Mouse (Mus musculus): ENCODE measurements around the gene Flrt1. TPM values are rescaled to one million over a fixed set of nuclear protein-coding genes. Genes with fewer than 3 reads are reported as not detected.

The Flrt1 gene
- total RNA-seq, 2 experiments from 2014 or later = 0.53 to 0.54 TPM

DNA sequence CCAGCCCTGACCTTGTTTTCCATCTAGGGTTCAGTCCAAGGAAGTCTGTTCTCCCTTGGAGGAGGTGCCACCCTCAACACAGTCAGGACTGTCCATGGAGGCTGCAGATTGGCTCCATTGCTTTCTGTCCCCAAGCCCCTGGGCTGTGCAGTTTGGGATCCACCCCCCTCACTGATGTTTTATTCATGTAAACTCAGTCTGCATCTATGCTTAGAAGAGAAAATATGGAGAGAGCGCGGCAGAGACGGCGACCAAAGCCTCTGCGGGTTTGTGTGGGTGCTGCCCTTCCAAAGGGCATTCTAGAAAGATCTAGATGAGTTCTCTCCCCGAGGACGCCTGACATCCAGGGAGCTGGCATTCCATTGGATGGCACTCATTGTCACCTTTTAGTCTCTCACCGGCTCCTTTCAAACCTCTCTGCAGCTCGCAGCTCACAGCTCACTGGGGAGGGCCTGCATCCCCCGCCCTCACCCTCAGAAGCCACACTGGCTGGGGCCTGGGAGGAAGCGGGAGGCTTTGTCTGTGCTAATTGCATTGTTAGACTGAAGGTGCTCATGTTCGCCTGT, 35.4 kb upstream of the Flrt1 start:
- no peak for TF ChIP-seq CTCF (IDR thresholded peaks at IDR 0.05)
- no peak for DNase-seq
- intact Hi-C loops (cut with DNase I) = no loop called here
- 0 out of 2 replicates have a peak overlapping the region, but pooled peaks have one; percentile 12 for H3K27ac ChIP-seq
- no peak overlapping the region for H3K4me3 ChIP-seq

DNA sequence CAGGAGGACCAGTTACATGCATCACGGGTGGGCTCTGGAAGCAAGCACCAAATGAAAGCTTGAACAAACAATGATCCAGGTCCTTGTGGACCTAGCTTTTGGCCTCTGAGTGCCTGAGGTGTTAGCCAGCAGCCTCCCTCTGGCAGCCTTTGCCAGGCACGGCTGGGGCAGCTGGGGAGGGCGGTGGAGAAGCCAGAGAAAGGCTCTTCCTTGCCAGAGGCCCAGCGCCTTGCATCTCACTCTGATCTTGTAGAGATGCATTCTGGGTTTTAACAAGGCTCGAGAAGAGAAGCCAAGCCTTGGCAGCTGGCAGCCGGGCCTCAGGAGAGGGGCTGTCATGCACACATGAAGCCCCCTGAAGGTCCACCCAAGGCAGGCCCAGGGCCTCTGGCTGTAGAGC, 34.8 kb upstream of the Flrt1 start:
- intact Hi-C loops (cut with DNase I) = no loop called here
- peak; percentile 75 for DNase-seq
- no peak for TF ChIP-seq CTCF (IDR thresholded peaks at IDR 0.05)
- Histone ChIP-seq H3K4me3 (no peak overlapping the region), H3K27ac (peak overlapping the region; percentile 12)

DNA sequence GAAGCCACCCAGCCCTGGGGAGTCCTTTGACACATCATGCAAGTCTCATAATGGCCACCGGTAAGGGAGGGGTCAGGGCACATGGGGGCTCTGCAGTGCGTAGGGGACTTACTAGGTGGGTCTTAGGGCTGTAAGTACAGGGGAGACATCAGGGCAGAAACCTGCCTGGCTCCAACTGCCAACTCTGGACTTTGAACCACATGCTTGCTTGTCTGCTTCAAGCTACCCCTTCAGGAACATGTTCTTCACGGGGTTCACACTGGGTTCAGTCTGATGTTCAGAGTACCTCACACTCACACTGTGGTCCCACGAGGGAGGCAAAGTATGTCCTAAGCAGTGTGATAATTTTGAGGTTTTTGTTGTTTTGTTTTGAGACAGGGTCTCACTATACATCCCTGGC, 33.8 kb upstream of the Flrt1 start:
- no peak overlapping the region for H3K4me3 ChIP-seq
- intact Hi-C loops (cut with DNase I) = no loop called here
- TF ChIP-seq CTCF (IDR thresholded peaks at IDR 0.05) = no peak
- peak overlapping the region; percentile 12; the same call in 1 of the 2 replicates for H3K27ac ChIP-seq
- no peak for DNase-seq

DNA sequence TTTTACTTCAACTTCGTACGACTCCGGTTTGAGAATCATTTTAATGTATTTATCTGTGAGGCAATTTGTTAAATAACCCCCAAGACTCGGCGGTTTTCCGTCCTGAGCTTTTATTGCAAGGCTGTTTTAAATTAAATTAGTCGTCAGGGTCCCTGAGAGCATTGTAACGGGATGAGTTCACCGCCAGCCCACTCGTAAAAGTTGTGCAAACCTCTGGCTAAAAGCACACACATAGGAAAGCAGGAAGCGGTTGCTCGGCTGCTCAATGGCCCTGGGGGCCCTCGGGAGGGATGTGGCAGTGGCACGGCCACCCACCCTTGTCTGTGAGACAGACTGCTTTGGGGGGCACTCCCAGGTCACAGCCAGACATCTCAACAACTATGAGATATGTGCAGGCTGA, 32.8 kb upstream of the Flrt1 start:
- Histone ChIP-seq H3K27ac (no peak overlapping the region; the same call in 1 of the 2 replicates), H3K4me3 (no peak overlapping the region)
- DNase-seq = no peak
- intact Hi-C loops (cut with DNase I) = no loop called here
- TF ChIP-seq CTCF (IDR thresholded peaks at IDR 0.05) = no peak

DNA sequence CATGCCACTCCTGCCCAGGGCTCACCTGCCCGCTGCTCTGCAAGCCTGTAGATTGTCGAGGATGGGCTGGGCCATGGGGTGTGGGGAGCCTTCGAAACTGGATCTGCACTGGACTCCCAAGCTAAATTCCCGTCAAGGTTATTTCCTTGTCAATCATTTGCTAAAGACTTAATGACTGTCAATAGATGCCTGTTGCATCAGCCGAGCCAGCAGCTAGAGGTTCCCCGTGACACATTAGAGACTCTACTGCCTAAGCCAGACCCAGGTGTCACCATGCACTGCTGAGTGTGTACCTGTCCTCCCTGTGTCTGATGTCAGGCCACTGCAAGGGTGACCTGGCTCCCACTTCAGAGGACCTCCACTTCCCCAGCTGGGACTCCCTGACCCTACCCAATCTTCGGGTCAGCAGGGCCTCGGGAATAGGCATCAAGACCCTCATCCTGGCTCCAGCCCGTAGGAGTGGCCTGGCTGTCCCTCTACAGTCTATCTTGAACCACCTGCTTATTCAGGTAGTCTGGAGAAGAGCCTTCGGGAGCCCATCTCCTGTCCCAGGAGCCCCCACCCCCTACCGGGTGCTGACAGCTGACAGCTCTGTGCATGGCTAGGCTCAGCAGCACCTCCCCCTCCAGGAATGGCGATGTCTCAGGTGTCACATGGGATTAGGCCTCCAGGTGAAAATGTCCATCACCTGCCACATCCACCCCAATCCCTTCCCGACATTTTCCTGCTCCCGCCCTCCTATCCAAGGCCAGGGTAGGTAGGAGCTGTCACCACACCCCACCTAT, 31.4 kb upstream of the Flrt1 start:
- intact Hi-C loops (cut with DNase I) = no loop called here
- H3K27ac ChIP-seq = peak overlapping the region; percentile 82
- no peak overlapping the region for H3K4me3 ChIP-seq
- DNase-seq = no peak
- no peak for TF ChIP-seq CTCF (IDR thresholded peaks at IDR 0.05)

DNA sequence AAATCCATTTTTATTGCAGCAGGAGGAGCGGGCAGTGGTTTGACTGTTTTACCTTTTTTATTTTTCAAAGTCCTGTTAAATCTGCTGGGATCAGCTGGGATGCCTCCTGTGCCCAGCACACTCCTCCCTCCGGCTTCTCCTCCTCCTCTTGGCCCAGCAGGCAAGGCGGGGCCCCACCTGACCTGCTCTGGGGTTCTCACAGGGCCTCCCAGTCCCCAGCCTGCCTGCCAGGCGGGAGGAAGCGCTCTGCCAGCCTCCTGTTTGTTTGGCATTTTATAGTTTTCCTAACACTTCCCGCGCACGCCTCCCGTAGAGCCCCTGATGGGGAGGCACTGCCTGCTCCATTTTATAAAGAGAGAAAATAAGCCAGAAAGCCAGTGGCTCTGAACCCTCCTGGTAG, 30.5 kb upstream of the Flrt1 start:
- Histone ChIP-seq H3K4me3 (0 out of 2 replicates have a peak overlapping the region, but pooled peaks have one; percentile 7), H3K27ac (peak overlapping the region; percentile 82)
- no peak for TF ChIP-seq CTCF (IDR thresholded peaks at IDR 0.05)
- peak; percentile 69 for DNase-seq
- intact Hi-C loops (cut with DNase I) = no loop called here

DNA sequence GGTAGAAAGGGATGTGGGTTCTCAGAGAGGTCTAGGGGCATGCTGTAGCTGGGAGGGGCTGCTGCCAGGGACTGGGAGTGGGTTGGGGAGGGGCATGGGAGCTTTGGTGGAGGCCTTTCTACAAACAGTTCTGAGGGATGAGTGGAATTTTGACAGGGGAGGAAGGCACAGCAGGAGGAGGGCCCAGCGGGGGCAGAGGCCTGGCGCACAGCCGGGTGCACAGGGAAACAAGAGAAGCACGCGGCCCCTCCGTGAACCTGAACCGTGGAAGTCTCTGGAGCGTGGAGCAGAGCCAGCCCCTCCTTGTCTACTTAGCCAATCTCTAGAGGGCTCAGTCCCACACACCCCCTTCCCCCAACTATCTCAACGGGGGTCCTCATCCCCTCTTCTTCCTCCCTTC, 30.0 kb upstream of the Flrt1 start:
- intact Hi-C loops (cut with DNase I) = no loop called here

DNA sequence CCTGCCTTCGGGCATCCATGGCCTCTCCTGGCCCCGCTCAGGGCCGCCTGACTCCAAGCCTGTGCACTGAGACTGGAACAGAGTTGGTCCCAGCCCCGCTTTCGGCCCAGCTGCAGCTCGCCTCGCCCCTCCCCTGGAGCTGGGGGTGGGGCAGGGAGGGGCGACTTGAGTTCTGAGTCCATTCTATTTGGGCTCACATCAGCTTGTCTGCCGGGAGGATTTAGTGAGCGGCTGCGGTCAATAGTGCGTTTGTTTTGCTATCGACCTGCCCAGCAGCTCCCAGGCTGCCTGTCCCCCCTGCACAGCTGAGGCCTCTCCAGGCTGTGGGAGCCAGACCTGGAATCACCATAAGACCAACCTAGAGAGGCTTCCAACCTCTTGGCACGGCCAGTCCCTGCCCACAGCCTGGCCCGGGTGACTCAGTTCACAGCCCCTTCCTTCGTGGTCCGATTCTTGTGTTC, 29.1 kb upstream of the Flrt1 start:
- peak overlapping the region; percentile 56 for H3K4me3 ChIP-seq
- intact Hi-C loops (cut with DNase I) = no loop called here
- TF ChIP-seq CTCF (IDR thresholded peaks at IDR 0.05) = no peak
- H3K27ac ChIP-seq = peak overlapping the region; percentile 82
- DNase-seq = peak; percentile 80

More for the DNA sequence above, 30.0 kb upstream of the Flrt1 start:
- TF ChIP-seq CTCF (IDR thresholded peaks at IDR 0.05) = no peak
- peak; percentile 75 for DNase-seq
- no peak overlapping the region; the same call in 1 of the 2 replicates for H3K4me3 ChIP-seq
- peak overlapping the region; percentile 82 for H3K27ac ChIP-seq

DNA sequence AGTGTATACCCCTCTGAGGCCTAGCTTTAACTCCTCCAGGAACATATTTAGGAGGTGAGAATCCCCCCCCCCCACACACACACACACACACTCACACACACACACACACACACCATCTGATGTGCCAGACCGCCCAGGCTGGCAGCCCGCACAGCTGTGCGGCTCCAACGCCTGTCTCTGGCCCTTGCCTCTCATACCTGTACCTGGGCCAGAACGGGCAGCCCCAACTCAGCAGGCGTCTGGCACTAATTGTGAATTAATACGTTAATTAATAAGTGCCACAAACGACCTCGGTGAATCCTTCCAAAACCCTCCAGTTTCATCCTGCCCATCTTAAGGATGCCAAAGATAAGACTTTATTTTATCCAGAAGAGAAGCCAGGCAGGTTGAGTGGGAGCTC, 27.9 kb upstream of the Flrt1 start:
- peak overlapping the region; percentile 82 for H3K27ac ChIP-seq
- no peak for DNase-seq
- no peak for TF ChIP-seq CTCF (IDR thresholded peaks at IDR 0.05)
- intact Hi-C loops (cut with DNase I) = no loop called here
- no peak overlapping the region for H3K4me3 ChIP-seq

DNA sequence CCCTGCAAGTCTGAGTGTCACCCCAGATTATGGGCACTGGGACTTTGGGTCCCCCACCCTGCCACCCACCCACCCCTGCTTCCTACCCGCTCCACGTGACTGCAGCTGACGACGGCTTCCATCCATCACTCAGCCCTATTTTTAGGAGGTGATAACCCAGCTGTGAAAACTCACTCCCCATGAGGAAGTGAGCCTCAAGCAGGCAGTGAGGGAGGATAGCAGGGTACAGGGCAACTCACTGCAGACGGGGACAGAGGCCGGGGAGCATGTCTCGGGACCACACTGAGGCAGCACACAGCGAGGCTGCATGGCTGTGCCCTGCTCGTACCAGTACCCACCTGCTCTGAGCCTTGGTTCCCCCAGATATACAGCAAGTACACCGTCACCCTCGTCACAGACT, 24.8 kb upstream of the Flrt1 start:
- no peak overlapping the region for H3K4me3 ChIP-seq
- intact Hi-C loops (cut with DNase I) = no loop called here
- no peak for TF ChIP-seq CTCF (IDR thresholded peaks at IDR 0.05)
- no peak for DNase-seq
- no peak overlapping the region; the same call in 1 of the 2 replicates for H3K27ac ChIP-seq

DNA sequence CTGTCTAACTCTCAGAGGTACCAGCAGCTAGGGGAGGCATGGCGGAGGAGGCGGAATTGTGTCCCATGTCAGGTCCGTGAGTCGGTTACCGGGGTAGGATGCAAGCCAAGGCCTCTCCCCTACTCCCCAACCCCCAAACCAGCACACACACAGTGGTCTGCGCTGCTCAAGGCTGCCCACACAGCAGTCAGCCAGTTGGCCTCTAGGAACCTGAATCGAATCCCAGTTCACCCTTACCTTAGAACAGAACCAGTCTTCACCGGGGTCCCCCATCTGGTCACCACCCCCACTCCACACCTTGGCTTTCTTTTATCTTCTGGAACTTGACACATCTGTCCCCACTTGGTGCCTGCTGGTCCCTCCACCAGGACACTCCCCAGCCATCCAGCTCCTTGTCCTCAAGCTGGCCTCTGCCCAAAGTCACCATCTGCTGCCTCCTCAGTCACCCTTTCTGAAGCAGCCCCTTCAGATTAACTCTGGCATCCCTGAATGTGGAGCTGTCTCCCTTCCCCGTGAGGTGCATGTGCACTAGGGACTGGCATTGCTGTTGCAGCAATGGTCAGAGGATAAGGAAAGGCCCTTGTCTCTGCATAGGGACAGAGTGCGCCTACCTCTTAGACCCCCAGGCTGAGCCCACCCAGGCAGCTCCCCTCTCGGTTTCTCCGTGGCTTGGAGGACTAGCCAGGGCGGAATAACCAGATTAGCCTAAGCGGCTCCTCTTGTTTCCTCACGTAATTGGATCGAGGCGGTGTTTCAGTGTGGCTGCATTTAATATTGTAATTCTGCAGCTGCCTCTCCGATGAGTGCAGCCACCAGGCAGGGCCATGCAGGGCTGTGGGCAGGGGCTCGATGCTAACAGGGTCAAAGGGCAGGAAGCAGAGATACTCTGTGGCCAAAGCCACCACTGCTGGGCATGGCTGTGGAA, 23.3 kb upstream of the Flrt1 start:
- DNase-seq = no peak
- no peak for TF ChIP-seq CTCF (IDR thresholded peaks at IDR 0.05)
- intact Hi-C loops (cut with DNase I) = no loop called here
- H3K4me3 ChIP-seq = no peak overlapping the region
- H3K27ac ChIP-seq = no peak overlapping the region

DNA sequence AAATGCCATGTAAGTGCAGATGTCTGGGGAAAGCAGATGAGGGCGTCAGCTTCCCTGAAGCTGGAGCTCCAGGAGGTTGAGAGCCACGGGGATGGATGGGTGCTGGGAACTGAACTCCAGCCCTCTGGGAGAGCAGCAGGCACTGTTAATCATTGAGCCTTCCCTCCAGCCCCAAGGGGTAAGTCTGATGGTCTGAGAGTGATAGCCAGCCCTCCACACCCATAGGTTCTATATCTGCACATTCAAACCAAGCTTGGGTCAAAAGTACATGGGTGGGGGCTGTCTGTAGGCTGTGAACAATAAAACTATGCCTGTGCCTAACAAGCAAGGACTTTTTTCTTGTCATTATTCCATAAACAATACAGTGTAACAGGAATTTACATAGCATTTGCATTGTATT, 21.4 kb upstream of the Flrt1 start:
- intact Hi-C loops (cut with DNase I) = no loop called here
- no peak for TF ChIP-seq CTCF (IDR thresholded peaks at IDR 0.05)
- Histone ChIP-seq H3K27ac (no peak overlapping the region), H3K4me3 (no peak overlapping the region)
- no peak for DNase-seq

DNA sequence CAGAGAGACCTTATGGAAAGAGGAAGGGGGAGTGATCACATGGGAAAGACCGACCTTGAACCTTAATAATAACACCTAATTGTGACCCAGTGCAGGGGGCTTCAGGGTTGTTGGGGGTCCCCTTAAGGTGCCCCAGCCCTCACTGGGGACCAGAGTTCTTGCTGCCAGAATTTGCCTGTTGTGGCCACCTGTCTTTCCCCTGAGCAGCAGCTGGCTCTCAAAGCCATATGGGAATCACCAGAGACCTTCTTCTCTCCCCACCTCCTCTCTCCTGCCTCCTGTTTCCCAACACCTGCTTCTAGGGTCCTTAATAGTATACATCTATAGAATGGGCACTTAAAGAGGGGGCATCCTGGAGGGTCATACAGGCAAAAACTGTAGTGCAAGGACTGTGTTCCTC, 20.7 kb upstream of the Flrt1 start:
- intact Hi-C loops (cut with DNase I) = no loop called here
- TF ChIP-seq CTCF (IDR thresholded peaks at IDR 0.05) = no peak
- no peak for DNase-seq
- no peak overlapping the region for H3K4me3 ChIP-seq
- no peak overlapping the region for H3K27ac ChIP-seq
